Mouse (Mus musculus): ENCODE data around the gene Evx2. TPM values are rescaled to one million over a fixed set of nuclear protein-coding genes. Genes with fewer than 3 reads are reported as not detected.

The Evx2 gene
- polyA plus RNA-seq, 2 experiments from 2014 or later, result not detected

- no peak for ATAC-seq
Measured at GRCm38 (mm10) chr2:74680561-74681398, 21.4 kb upstream of the Evx2 start.

GRCm38 (mm10) chr2:74679980-74680379, 20.6 kb upstream of the Evx2 start:
- ATAC-seq, result no peak

GRCm38 (mm10) chr2:74679596-74679971, 20.2 kb upstream of the Evx2 start:
- ATAC-seq, result no peak

DNA sequence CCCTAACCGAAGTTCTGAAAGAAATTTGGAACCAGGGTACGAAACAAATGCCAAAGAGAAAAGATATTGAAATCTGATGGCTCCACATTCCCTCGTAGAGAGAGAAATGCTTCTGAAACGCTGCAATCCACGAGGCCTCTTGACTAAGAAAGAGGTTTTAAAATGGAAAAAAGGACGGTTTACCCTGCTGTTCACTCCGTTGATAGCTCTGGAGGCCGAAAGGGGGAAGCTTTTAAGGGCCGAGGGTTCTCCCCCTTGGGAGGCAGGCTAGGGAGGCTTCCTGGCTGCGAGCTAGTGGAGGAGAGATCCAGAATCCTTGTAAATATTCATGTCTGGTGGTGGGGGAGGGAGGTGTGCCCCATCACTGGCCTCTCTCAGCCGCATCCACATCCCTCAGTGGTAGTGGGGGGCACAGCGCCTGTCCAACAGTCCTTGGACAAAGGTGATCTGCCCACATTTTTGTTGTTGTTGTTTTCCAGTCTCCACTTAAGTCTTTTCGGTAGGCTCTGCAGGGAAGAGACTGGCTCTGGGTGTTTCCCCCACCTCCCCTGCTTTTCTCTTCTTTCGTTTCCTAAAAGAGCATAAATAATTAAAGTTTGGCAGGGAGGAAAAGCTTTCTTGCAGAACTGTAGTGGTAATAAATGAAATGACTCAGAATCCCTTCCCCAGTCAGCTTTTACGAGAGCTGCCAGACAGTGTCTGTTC, 19.7 kb upstream of the Evx2 start, which contains the start of gene Hoxd11:
Hoxd11 (plus strand) TSS at position 667 of the 705 bp plus-strand sequence.
- ATAC-seq, result no peak

GRCm38 (mm10) chr2:74677106-74677505, 17.7 kb upstream of the Evx2 start:
- ATAC-seq, result no peak

- ATAC-seq, result no peak
Measured at GRCm38 (mm10) chr2:74676376-74677052, 17.2 kb upstream of the Evx2 start.

DNA sequence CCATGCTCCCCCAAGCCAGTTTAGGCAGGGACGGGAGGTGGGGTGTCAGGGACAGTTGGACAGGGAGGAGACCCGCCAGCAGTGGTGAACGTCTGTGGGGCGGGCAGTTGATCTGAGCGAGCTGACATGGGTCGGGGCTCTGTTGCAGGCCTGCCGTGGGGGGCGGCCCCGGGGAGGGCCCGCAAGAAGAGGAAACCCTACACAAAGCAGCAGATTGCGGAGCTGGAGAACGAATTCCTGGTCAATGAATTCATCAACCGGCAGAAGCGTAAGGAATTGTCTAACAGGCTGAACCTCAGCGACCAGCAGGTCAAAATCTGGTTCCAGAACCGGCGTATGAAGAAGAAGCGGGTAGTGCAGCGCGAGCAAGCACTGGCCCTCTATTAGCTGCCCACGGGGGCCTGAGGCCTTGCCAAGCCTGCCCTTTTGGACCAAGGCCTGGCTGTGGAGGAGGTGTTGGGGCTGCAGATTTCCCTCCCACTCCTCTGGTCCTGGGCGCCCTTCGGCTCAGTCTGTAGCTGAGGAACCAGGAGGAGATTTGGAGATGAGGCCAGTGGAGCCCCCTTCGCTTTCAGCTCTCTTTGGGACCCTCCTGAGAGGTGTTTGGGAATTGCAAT, 16.4 kb upstream of the Evx2 start:
- no peak for ATAC-seq

- ATAC-seq, result no peak
Measured at GRCm38 (mm10) chr2:74674881-74675665, 15.7 kb upstream of the Evx2 start, which contains the start of gene Hoxd12. Hoxd12 (plus strand) TSS chr2:74675013.

GRCm38 (mm10) chr2:74673835-74674425, 14.6 kb upstream of the Evx2 start:
- ATAC-seq, result no peak

GRCm38 (mm10) chr2:74672481-74673362, 13.4 kb upstream of the Evx2 start:
- no peak for ATAC-seq

DNA sequence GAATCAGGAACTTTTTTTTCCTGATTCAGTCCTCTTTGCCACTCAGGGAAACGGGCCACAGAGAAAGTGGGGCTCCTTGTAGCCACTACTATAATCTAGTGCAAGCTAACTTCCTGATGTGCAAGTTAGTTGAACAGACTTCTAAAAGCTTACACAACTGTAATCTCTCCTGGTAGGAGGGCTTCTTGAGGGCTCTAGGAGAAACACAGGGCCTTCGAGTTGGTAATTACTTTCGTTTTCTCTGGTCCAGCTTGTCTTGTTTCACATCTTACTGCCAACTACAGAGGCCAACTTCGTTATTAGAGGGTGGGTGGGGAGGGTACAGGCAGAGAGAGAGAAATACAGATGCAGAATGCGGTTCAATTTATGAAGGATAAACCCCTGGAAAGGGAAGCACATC, 12.5 kb upstream of the Evx2 start:
- ATAC-seq, result no peak

GRCm38 (mm10) chr2:74670632-74671188, 11.4 kb upstream of the Evx2 start:
- ATAC-seq, result no peak

DNA sequence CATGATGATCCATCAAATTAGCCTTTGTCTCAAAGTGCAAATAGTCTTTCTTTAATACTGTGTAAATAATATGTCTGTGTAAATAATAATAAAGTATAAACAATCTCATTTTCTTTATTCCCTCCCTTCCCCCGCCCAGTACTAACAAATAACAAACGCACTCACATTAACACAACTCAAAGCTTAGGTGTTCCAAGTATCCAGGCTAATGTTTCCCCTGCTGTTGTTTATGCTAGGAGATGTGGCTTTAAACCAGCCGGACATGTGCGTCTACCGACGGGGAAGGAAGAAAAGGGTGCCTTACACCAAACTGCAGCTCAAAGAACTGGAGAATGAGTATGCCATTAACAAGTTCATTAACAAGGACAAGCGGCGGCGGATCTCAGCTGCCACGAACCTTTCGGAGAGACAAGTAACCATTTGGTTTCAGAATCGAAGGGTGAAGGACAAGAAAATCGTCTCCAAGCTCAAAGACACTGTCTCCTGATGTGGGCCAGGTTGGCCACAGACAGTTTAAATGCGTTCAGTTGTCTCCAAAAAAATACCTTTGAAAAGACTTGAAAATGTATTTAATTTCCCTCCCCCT, 10.4 kb upstream of the Evx2 start:
- no peak for ATAC-seq

DNA sequence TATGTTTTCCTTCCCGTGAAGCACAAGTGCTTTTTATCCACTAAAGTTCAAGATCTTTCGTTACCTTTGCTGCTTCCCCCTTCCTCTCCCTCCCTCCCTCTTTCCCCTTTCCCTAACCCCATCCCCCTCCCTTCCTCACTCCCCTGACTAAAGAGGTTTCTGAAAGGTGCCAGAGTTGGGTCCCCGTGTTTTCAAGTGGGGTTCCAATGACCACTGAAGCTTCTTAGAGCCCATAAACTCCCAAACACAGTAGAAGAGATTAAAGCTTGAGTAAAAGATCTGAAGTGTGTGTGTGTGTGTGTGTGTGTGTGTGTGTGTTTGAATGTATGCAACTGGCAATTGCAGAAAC, 9.8 kb upstream of the Evx2 start:
- ATAC-seq, result no peak

- ATAC-seq, result no peak
Measured at GRCm38 (mm10) chr2:74668370-74669229, 9.2 kb upstream of the Evx2 start.

- no peak for ATAC-seq
Measured at GRCm38 (mm10) chr2:74667842-74668357, 8.5 kb upstream of the Evx2 start, which contains the start of gene Hoxd13. Hoxd13 (plus strand) TSS chr2:74668310.

GRCm38 (mm10) chr2:74667191-74667841, 8.0 kb upstream of the Evx2 start:
- ATAC-seq, result no peak

DNA sequence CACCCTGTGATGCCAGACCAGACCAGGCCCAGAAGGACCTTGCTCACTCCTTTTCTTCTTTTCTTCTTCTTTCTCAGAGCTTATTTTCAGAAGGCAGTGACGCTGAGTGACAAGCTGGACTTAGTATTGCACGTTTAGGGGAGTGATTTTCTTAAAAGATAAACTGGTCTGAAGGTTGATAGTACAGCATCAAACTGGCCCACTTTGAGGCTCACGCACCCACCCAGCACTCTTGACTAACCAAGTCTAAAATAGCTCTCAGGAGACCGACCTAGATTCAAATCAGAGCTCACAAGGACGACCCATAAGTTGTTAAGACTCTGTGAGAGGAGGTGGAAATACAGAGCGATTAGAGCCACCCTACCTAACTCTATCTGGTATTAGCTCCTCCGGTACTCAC, 7.1 kb upstream of the Evx2 start:
- no peak for ATAC-seq
